Mouse (Mus musculus): ENCODE data around the gene Khdc1c. TPM values are rescaled to one million over a fixed set of nuclear protein-coding genes. Genes with fewer than 3 reads are reported as not detected.
"Not testable (repeated sequence)": the region's sequence is repeated elsewhere in the genome, so short reads cannot be mapped to it uniquely, and the experiment has no call there.

Gene Khdc1c
- polyA plus RNA-seq (2012; rRNA removed) (not detected in 2 replicates), polyA plus RNA-seq (2014; fragmentation: Nextera tagmentation; extraction: Ambion mirVana) (not detected in 2 replicates)

DNA sequence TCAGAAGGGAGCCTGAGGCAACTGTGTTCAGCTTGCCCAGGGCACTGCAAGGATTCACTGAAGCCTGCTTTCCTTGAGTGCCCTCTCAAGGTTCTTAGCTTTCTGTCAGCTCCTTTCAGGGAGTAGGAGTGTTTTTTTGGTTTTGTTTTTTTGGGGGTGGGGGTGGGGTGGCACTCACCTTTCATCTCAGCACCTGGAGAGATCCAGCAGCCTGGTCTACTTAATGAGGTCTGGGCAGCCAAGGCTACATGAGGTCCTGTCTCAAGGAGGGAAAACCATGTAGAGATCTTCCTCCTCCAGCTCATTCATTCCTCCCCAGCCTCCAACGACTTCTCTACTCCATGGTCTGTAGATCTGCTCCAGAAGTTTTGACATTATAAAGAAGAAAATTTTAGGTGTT is at the start of gene Khdc1c:
Gene Khdc1c, plus strand, starts transcription at position 301 of the 400 bp plus-strand sequence.
- H3K9ac ChIP-seq (ENCODE audit: low read depth, low read length, severe bottlenecking); H3K4me1 ChIP-seq (ENCODE audit: control insufficient read depth, insufficient read depth, low read length); H3K4me2 ChIP-seq (replicated peaks; ENCODE audit: low read depth, low read length, severe bottlenecking); H3K9me3 ChIP-seq (ENCODE audit: control insufficient read depth, low read length); H3K36me3 ChIP-seq (ENCODE audit: control insufficient read depth, insufficient read depth, low read length); H3K4me3 ChIP-seq (replicated peaks; ENCODE audit: low read length); DNase-seq (ENCODE audit: low spot score); H3K27me3 ChIP-seq (ENCODE audit: control insufficient read depth, insufficient read depth, low read length); ATAC-seq (ENCODE audit: low FRiP score, low read depth); H3K27ac ChIP-seq (replicated peaks; ENCODE audit: low read depth, low read length): not testable (repeated sequence)
- 73% methylated on average over 1 of the region's 1 CpGs for WGBS

DNA sequence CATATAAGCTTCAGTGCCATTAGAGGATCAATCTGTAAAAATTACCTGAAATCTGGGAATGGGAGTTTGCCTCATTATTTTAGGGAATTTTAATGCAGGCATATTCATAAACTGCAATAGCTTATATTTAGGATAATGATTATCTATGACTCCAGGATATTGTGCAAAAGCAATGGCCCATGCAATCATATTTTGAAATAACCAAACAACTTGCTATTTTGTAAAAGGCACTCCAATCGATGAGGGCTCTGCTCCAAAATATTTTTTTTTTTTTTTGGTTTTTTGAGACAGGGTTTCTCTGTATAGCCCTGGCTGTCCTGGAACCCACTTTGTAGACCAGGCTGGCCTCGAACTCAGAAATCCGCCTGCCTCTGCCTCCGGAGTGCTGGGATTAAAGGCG is 47.9 kb upstream of the Khdc1c start:
- not testable (repeated sequence) for H3K36me3 ChIP-seq (ENCODE audit: control insufficient read depth, insufficient read depth, low read length); H3K9me3 ChIP-seq (ENCODE audit: control insufficient read depth, low read length); DNase-seq (ENCODE audit: low spot score); H3K9ac ChIP-seq (ENCODE audit: low read depth, low read length, severe bottlenecking); H3K27me3 ChIP-seq (ENCODE audit: control insufficient read depth, insufficient read depth, low read length); ATAC-seq (ENCODE audit: low FRiP score, low read depth); H3K4me2 ChIP-seq (replicated peaks; ENCODE audit: low read depth, low read length, severe bottlenecking); H3K4me1 ChIP-seq (ENCODE audit: control insufficient read depth, insufficient read depth, low read length); H3K27ac ChIP-seq (replicated peaks; ENCODE audit: low read depth, low read length); H3K4me3 ChIP-seq (replicated peaks; ENCODE audit: low read length)
- 95% methylated on average over 5 of the region's 5 CpGs for WGBS

GRCm38 (mm10) chr1:21321656-21322055 is 46.5 kb upstream of the Khdc1c start:
- Histone ChIP-seq H3K9ac (ENCODE audit: low read depth, low read length, severe bottlenecking) (no peak overlapping the region), H3K4me3 (replicated peaks; ENCODE audit: low read length) (no peak overlapping the region), H3K27me3 (ENCODE audit: control insufficient read depth, insufficient read depth, low read length) (no peaks in the 10 kb centered on the region), H3K36me3 (ENCODE audit: control insufficient read depth, insufficient read depth, low read length) (no peaks in the 10 kb centered on the region), H3K4me2 (replicated peaks; ENCODE audit: low read depth, low read length, severe bottlenecking) (no peak overlapping the region), H3K9me3 (ENCODE audit: control insufficient read depth, low read length) (no peaks in the 10 kb centered on the region), H3K27ac (replicated peaks; ENCODE audit: low read depth, low read length) (no peak overlapping the region), H3K4me1 (ENCODE audit: control insufficient read depth, insufficient read depth, low read length) (no peaks in the 10 kb centered on the region)
- WGBS: 91% methylated on average over 1 of the region's 1 CpGs
- ATAC-seq (ENCODE audit: low FRiP score, low read depth) (no peak), DNase-seq (ENCODE audit: low spot score) (no peak)
- no peak for TF ChIP-seq POLR2A (IDR thresholded peaks at IDR 0.05; ENCODE audit: borderline replicate concordance, extremely low read depth, insufficient read depth, insufficient read length)

GRCm38 (mm10) chr1:21323996-21324574 is 44.0 kb upstream of the Khdc1c start:
- DNase-seq (ENCODE audit: low spot score) (no peak), ATAC-seq (ENCODE audit: low FRiP score, low read depth) (no peak)
- no peak for TF ChIP-seq POLR2A (IDR thresholded peaks at IDR 0.05; ENCODE audit: borderline replicate concordance, extremely low read depth, insufficient read depth, insufficient read length)
- no peaks in the 10 kb centered on the region for H3K36me3 ChIP-seq (ENCODE audit: control insufficient read depth, insufficient read depth, low read length)
- no peak overlapping the region for H3K27ac ChIP-seq (replicated peaks; ENCODE audit: low read depth, low read length)
- H3K4me1 ChIP-seq (ENCODE audit: control insufficient read depth, insufficient read depth, low read length): no peaks in the 10 kb centered on the region
- WGBS: 50% methylated on average over 1 of the region's 1 CpGs
- H3K4me2 ChIP-seq (replicated peaks; ENCODE audit: low read depth, low read length, severe bottlenecking): no peak overlapping the region
- H3K9ac ChIP-seq (ENCODE audit: low read depth, low read length, severe bottlenecking): no peak overlapping the region
- no peaks in the 10 kb centered on the region for H3K9me3 ChIP-seq (ENCODE audit: control insufficient read depth, low read length)
- no peaks in the 10 kb centered on the region for H3K27me3 ChIP-seq (ENCODE audit: control insufficient read depth, insufficient read depth, low read length)
- no peak overlapping the region for H3K4me3 ChIP-seq (replicated peaks; ENCODE audit: low read length)

DNA sequence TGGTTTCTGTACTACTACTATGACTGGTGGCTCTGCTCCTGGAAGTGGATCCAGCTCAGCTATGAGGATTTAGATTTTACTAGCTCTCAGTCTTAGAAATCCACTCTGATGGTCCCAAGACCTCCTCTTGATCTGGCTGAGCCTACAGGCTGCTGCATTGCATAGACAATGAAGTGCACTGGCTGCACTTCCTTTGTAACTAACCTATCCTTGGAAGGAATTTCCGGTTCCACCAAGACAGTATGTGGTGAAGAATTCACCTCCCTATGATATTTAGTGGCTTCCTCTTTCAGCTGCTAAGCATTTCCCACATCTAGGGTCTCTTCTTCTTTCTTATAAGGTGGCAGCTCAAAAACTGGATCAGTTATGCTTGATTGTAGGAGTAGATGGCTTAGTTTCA is 43.5 kb upstream of the Khdc1c start:
- WGBS: 83% methylated on average over 1 of the region's 1 CpGs
- Histone ChIP-seq H3K27ac (replicated peaks; ENCODE audit: low read depth, low read length) (no peak overlapping the region), H3K27me3 (ENCODE audit: control insufficient read depth, insufficient read depth, low read length) (no peaks in the 10 kb centered on the region), H3K9ac (ENCODE audit: low read depth, low read length, severe bottlenecking) (no peak overlapping the region), H3K4me2 (replicated peaks; ENCODE audit: low read depth, low read length, severe bottlenecking) (no peak overlapping the region), H3K36me3 (ENCODE audit: control insufficient read depth, insufficient read depth, low read length) (no peaks in the 10 kb centered on the region), H3K4me3 (replicated peaks; ENCODE audit: low read length) (no peak overlapping the region), H3K4me1 (ENCODE audit: control insufficient read depth, insufficient read depth, low read length) (no peaks in the 10 kb centered on the region), H3K9me3 (ENCODE audit: control insufficient read depth, low read length) (no peaks in the 10 kb centered on the region)
- ATAC-seq (ENCODE audit: low FRiP score, low read depth): no peak
- no peak for DNase-seq (ENCODE audit: low spot score)
- no peak for TF ChIP-seq POLR2A (IDR thresholded peaks at IDR 0.05; ENCODE audit: borderline replicate concordance, extremely low read depth, insufficient read depth, insufficient read length)

GRCm38 (mm10) chr1:21326733-21327132 is 41.4 kb upstream of the Khdc1c start:
- Histone ChIP-seq H3K27ac (replicated peaks; ENCODE audit: low read depth, low read length) (no peak overlapping the region), H3K9me3 (ENCODE audit: control insufficient read depth, low read length) (no peaks in the 10 kb centered on the region), H3K9ac (ENCODE audit: low read depth, low read length, severe bottlenecking) (no peak overlapping the region), H3K36me3 (ENCODE audit: control insufficient read depth, insufficient read depth, low read length) (no peaks in the 10 kb centered on the region), H3K4me2 (replicated peaks; ENCODE audit: low read depth, low read length, severe bottlenecking) (no peak overlapping the region), H3K4me3 (replicated peaks; ENCODE audit: low read length) (no peak overlapping the region), H3K27me3 (ENCODE audit: control insufficient read depth, insufficient read depth, low read length) (no peaks in the 10 kb centered on the region), H3K4me1 (ENCODE audit: control insufficient read depth, insufficient read depth, low read length) (no peaks in the 10 kb centered on the region)
- no peak for TF ChIP-seq POLR2A (IDR thresholded peaks at IDR 0.05; ENCODE audit: borderline replicate concordance, extremely low read depth, insufficient read depth, insufficient read length)
- ATAC-seq (ENCODE audit: low FRiP score, low read depth): no peak
- no peak for DNase-seq (ENCODE audit: low spot score)
- 91% methylated on average over 7 of the region's 7 CpGs for WGBS

DNA sequence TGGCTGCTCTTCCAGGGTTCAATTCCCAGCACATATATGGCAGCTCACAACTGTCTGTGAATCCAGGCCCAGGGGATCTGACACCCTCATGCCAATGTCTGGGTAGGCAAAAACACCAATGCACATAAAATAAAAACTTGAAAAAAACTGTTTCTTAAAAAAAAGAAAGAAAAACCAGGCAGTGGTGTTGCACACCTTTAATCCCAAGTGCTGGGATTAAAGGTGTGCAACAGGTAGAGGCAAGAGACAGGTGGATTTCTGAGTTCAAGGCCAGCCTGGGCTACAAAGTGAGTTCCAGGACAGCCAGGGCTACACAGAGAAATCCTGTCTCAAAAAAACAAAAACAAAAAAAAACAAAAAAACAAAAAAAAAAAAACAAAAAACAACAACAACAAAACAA is 37.0 kb upstream of the Khdc1c start:
- H3K4me3 ChIP-seq (replicated peaks; ENCODE audit: low read length); H3K9me3 ChIP-seq (ENCODE audit: control insufficient read depth, low read length); DNase-seq (ENCODE audit: low spot score); H3K27ac ChIP-seq (replicated peaks; ENCODE audit: low read depth, low read length); H3K4me1 ChIP-seq (ENCODE audit: control insufficient read depth, insufficient read depth, low read length); ATAC-seq (ENCODE audit: low FRiP score, low read depth); H3K4me2 ChIP-seq (replicated peaks; ENCODE audit: low read depth, low read length, severe bottlenecking); H3K9ac ChIP-seq (ENCODE audit: low read depth, low read length, severe bottlenecking); H3K27me3 ChIP-seq (ENCODE audit: control insufficient read depth, insufficient read depth, low read length); H3K36me3 ChIP-seq (ENCODE audit: control insufficient read depth, insufficient read depth, low read length): not testable (repeated sequence)
